In the genomic region with DNA sequence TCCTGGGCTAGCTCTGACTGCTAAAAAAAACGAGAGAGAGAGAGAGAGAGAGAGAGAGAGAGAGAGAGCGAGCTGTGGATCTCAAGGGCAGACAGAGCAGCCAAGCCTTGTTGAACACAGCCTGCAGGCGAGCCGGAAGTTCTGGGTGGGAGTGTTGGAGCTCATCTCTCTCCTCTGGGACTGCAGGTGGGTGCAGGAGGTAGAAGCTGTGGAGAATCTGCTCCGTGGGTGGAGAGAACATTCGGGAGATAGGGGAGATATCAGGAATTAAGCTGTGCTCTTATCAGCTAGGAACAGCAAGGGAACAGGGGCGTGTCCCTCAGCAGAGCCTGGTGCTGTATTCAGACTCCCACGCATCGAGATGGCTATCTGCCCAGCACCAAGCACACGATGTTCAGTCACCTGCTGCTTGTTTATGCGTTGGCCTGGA, we compare ENCODE assay signal across 8 mouse cellular contexts.
DNase-seq lines count a peak whose midpoint lies in the region; ATAC-seq lines count a peak whose summit lies in the region.

No protein-coding gene starts in this region.

- peak; percentile 82 for ATAC-seq in megakaryocyte-erythroid progenitor cell, adult 5-6 weeks (replicated peaks; ENCODE audit: low FRiP score, low TSS enrichment, poor library complexity, severe bottlenecking)

- peak; percentile 60 to 65 for DNase-seq in right cerebral cortex, adult 2 months (ENCODE audit: low spot score in 2 of 2)
- no peak for DNase-seq in right cerebral cortex, postnatal 4 days
- peak; percentile 74 for DNase-seq in heart, adult 8-10 months (ENCODE audit: low spot score)
- DNase-seq in layer of hippocampus, adult 9-11 months, result peak; percentile 95
- no peak for DNase-seq in spleen, postnatal 4 days (ENCODE audit: low spot score in 2 of 2)
- DNase-seq in thymus, adult 18-20 months, result no peak
- no peak for DNase-seq in urinary bladder, postnatal 25 days (ENCODE audit: low spot score)

Comparison
In these comparisons a context has a peak if more than half of its experiments do, and no peak if none do; other contexts are left out.
1. DNase-seq: peak in right cerebral cortex, adult 2 months (2 of 2), heart, adult 8-10 months (single experiment) and layer of hippocampus, adult 9-11 months (single experiment); none in right cerebral cortex, postnatal 4 days (single experiment), spleen, postnatal 4 days (0 of 2), thymus, adult 18-20 months (0 of 2) and urinary bladder, postnatal 25 days (single experiment).